Mouse (Mus musculus) ovary, postnatal 10 days (tissue): ENCODE measurements at regions not wholly inside any gene's neighbourhood (a gene's known extent, or its start where the extent isn't known, plus 50 kb on each side); places are given as distances from the start of the nearest gene placed in this dataset.

Source experiments
- DNase-seq: peaks from one replicate; pipeline ENCODE4 v3.0.0; 2022; ENCODE audit warnings: low spot score

- no peak for DNase-seq
Measured at GRCm38 (mm10) chr5:100246709-100247108, 87.1 kb upstream of the Tmem150c start.

GRCm38 (mm10) chr5:100244811-100245210 lies 85.2 kb upstream of the Tmem150c start:
- no peak for DNase-seq

- DNase-seq, result no peak
Measured at GRCm38 (mm10) chr5:100240876-100241275, 81.3 kb upstream of the Tmem150c start.

- DNase-seq, result no peak
Measured at GRCm38 (mm10) chr5:100239632-100240031, 80.0 kb upstream of the Tmem150c start.

GRCm38 (mm10) chr5:100238287-100239036 lies 78.9 kb upstream of the Tmem150c start:
- no peak for DNase-seq

GRCm38 (mm10) chr5:100237674-100238278 lies 78.2 kb upstream of the Tmem150c start:
- DNase-seq, result no peak

- DNase-seq, result no peak
Measured at GRCm38 (mm10) chr5:100236277-100236676, 76.7 kb upstream of the Tmem150c start.

GRCm38 (mm10) chr5:100232076-100232475 lies 72.5 kb upstream of the Tmem150c start:
- DNase-seq, result no peak

- DNase-seq, result no peak
Measured at GRCm38 (mm10) chr5:100231574-100231973, 72.0 kb upstream of the Tmem150c start.

GRCm38 (mm10) chr5:100230038-100230437 lies 70.4 kb upstream of the Tmem150c start:
- DNase-seq, result no peak

GRCm38 (mm10) chr5:100227888-100228287 lies 68.3 kb upstream of the Tmem150c start:
- no peak for DNase-seq

GRCm38 (mm10) chr5:100226571-100227235 lies 67.1 kb upstream of the Tmem150c start:
- DNase-seq, result no peak

- no peak for DNase-seq
Measured at GRCm38 (mm10) chr5:100225491-100225890, 65.9 kb upstream of the Tmem150c start.

GRCm38 (mm10) chr5:100224773-100225363 lies 65.3 kb upstream of the Tmem150c start:
- DNase-seq, result no peak

GRCm38 (mm10) chr5:100221005-100221583 lies 61.5 kb upstream of the Tmem150c start:
- no peak for DNase-seq

- no peak for DNase-seq
Measured at GRCm38 (mm10) chr5:100220320-100220719, 60.7 kb upstream of the Tmem150c start.

- DNase-seq, result no peak
Measured at GRCm38 (mm10) chr5:100218256-100218851, 58.7 kb upstream of the Tmem150c start.

- no peak for DNase-seq
Measured at GRCm38 (mm10) chr5:100217178-100218035, 57.8 kb upstream of the Tmem150c start.

- DNase-seq, result no peak
Measured at GRCm38 (mm10) chr5:100213901-100214300, 54.3 kb upstream of the Tmem150c start.

- no peak for DNase-seq
Measured at GRCm38 (mm10) chr5:100210708-100211107, 51.1 kb upstream of the Tmem150c start.
